Mouse (Mus musculus) limb, embryonic 12.5 days (tissue): ENCODE measurements around the gene Radil. TPM values are rescaled to one million over a fixed set of nuclear protein-coding genes. Genes with fewer than 3 reads are reported as not detected.

Experiments used
- ATAC-seq: fragments of 200-750 bp; cut with Nextera tagmentation; 2 replicates; pipeline ENCODE4 v1.8.0; 2017; ENCODE audit warnings: low read depth, moderate TSS enrichment; ENCODE audit not compliant: insufficient number of reproducible peaks, insufficient read depth, low FRiP score, low TSS enrichment
- H3K27ac ChIP-seq: fragments of 300-500 bp; sonication (generic); 2 replicates; pipeline ENCODE4 v1.5.1; 2016; ENCODE audit warnings: mild to moderate bottlenecking, moderate library complexity
- H3K27me3 ChIP-seq: fragments of 300-500 bp; sonication (generic); 2 replicates; pipeline ENCODE4 v1.6.1; 2016; ENCODE audit warnings: mild to moderate bottlenecking, moderate library complexity
- H3K36me3 ChIP-seq: fragments of 300-500 bp; sonication (generic); 2 replicates; pipeline ENCODE4 v1.6.1; 2016; ENCODE audit warnings: mild to moderate bottlenecking, moderate library complexity
- H3K4me1 ChIP-seq: fragments of 300-500 bp; sonication (generic); replicated peaks from 2 replicates; pipeline ENCODE4 v1.6.1; 2016
- H3K4me2 ChIP-seq: fragments of 300-500 bp; sonication (generic); 2 replicates; pipeline ENCODE4 v1.6.1; 2016; ENCODE audit warnings: mild to moderate bottlenecking, moderate library complexity
- H3K4me3 ChIP-seq: fragments of 300-500 bp; sonication (generic); replicated peaks from 2 replicates; pipeline ENCODE4 v1.5.1; 2016; ENCODE audit warnings: mild to moderate bottlenecking
- H3K9ac ChIP-seq: fragments of 300-500 bp; sonication (generic); replicated peaks from 2 replicates; pipeline ENCODE4 v1.6.1; 2016; ENCODE audit warnings: mild to moderate bottlenecking, moderate library complexity
- H3K9me3 ChIP-seq: fragments of 300-500 bp; sonication (generic); 2 replicates; pipeline ENCODE4 v1.6.1; 2016; ENCODE audit warnings: mild to moderate bottlenecking, moderate library complexity
- WGBS: fragments of 180-500 bp; shearing (Covaris S2); methylation state at CpG from one replicate; pipeline ENCODE4 v1.1.7; 2016; 5-methylcytosine and 5-hydroxymethylcytosine counted together
- polyA plus RNA-seq: library from polyadenylated mRNA; unstranded; fragments of >200 nt; fragmentation: Nextera tagmentation; extraction: Ambion mirVana; gene quantifications from 2 replicates; pipeline ENCODE4 v1.2.1, GENCODE M21; 2016

Radil gene
- polyA plus RNA-seq, 1 experiment from 2014 or later, result 2.8 TPM

GRCm38 (mm10) chr5:142477866-142478615 lies 72.9 kb downstream of the Radil start:
- H3K9me3 ChIP-seq, result no peaks in the 10 kb centered on the region
- H3K4me2 ChIP-seq, result no peak overlapping the region
- 89% methylated on average over 5 of the region's 5 CpGs for WGBS
- H3K4me3 ChIP-seq, result no peak overlapping the region
- ATAC-seq, result no peak
- peaks cover 7% of the 10 kb centered on the region for H3K4me1 ChIP-seq
- H3K36me3 ChIP-seq, result no peaks in the 10 kb centered on the region; the same call in none of the 2 replicates
- H3K9ac ChIP-seq, result no peak overlapping the region
- no peak overlapping the region for H3K27ac ChIP-seq
- H3K27me3 ChIP-seq, result no peaks in the 10 kb centered on the region

DNA sequence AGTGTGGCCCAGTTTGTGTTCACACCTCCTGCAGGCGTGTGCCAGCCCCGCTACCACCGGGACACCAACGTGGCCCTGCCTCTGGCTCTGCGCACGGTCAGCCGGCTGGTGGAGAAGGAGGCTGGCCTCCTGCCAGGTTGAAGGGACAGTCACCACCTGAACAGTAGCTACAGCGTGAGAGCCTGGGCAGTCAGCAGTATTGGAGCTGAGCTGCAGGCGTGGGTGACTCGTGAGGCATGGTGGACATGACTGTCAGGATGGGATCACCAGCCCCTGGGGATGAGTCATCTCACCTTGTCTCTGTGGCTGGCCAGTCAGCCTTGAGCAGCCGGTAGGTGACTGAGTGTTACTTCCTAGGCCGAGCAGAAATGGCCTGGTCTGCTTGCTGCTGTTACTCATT lies 73.6 kb downstream of the Radil start:
- Histone ChIP-seq H3K27me3 (no peaks in the 10 kb centered on the region), H3K4me1 (peaks cover 7% of the 10 kb centered on the region), H3K9ac (no peak overlapping the region), H3K36me3 (no peaks in the 10 kb centered on the region; the same call in none of the 2 replicates), H3K4me2 (no peak overlapping the region), H3K9me3 (no peaks in the 10 kb centered on the region), H3K27ac (no peak overlapping the region), H3K4me3 (no peak overlapping the region)
- WGBS, result 86% methylated on average over 12 of the region's 12 CpGs
- ATAC-seq, result no peak

GRCm38 (mm10) chr5:142475669-142476068 lies 75.2 kb downstream of the Radil start:
- H3K36me3 ChIP-seq, result peaks cover 6% of the 10 kb centered on the region
- no peak overlapping the region for H3K9ac ChIP-seq
- H3K4me2 ChIP-seq, result no peak overlapping the region
- no peaks in the 10 kb centered on the region for H3K27me3 ChIP-seq
- peaks cover 7% of the 10 kb centered on the region for H3K4me1 ChIP-seq
- ATAC-seq, result no peak
- no peak overlapping the region for H3K4me3 ChIP-seq
- no peaks in the 10 kb centered on the region for H3K9me3 ChIP-seq
- 83% methylated on average over 7 of the region's 7 CpGs for WGBS
- H3K27ac ChIP-seq, result no peak overlapping the region

GRCm38 (mm10) chr5:142473696-142474095 lies 77.2 kb downstream of the Radil start:
- whole genome bisulfite sequencing, result 79% methylated on average over 10 of the region's 10 CpGs
- Histone ChIP-seq H3K36me3 (peaks cover 25% of the 10 kb centered on the region), H3K9me3 (no peaks in the 10 kb centered on the region), H3K9ac (no peak overlapping the region; the same call in 1 of the 2 replicates), H3K27ac (no peak overlapping the region), H3K4me2 (no peak overlapping the region), H3K4me1 (no peaks in the 10 kb centered on the region), H3K4me3 (no peak overlapping the region), H3K27me3 (no peaks in the 10 kb centered on the region)
- ATAC-seq, result no peak

GRCm38 (mm10) chr5:142469796-142470195 lies 81.1 kb downstream of the Radil start:
- Histone ChIP-seq H3K4me3 (no peak overlapping the region), H3K9ac (no peak overlapping the region), H3K4me1 (peaks cover 2% of the 10 kb centered on the region), H3K27me3 (no peaks in the 10 kb centered on the region), H3K9me3 (no peaks in the 10 kb centered on the region), H3K27ac (no peak overlapping the region), H3K36me3 (peaks cover 39% of the 10 kb centered on the region), H3K4me2 (no peak overlapping the region)
- WGBS, result 91% methylated on average over 11 of the region's 11 CpGs
- ATAC-seq, result no peak

DNA sequence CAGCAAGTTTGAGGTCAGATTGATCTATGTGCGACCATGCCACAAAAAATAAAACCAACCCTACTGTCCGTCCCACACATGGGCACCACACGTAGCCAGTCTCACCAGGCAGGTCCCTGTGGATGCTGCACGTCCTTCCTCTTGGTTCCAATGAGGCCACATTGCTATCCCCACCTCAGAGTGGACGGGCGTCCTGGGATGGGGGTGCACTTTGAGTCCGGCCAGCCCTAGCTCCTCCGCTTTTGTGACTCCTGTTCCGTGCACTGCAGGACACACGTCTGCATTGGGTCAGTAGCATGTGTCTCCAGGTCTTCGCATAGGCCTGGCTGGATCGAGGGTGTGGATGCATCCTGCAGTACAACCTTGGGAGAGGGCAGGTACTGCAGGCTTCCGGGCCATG lies 82.5 kb downstream of the Radil start:
- Histone ChIP-seq H3K27ac (no peak overlapping the region), H3K36me3 (peaks cover 39% of the 10 kb centered on the region), H3K9ac (no peak overlapping the region), H3K27me3 (no peaks in the 10 kb centered on the region), H3K4me1 (peaks cover 7% of the 10 kb centered on the region), H3K9me3 (no peaks in the 10 kb centered on the region), H3K4me2 (no peak overlapping the region), H3K4me3 (no peak overlapping the region)
- 92% methylated on average over 13 of the region's 13 CpGs for WGBS
- ATAC-seq, result no peak

DNA sequence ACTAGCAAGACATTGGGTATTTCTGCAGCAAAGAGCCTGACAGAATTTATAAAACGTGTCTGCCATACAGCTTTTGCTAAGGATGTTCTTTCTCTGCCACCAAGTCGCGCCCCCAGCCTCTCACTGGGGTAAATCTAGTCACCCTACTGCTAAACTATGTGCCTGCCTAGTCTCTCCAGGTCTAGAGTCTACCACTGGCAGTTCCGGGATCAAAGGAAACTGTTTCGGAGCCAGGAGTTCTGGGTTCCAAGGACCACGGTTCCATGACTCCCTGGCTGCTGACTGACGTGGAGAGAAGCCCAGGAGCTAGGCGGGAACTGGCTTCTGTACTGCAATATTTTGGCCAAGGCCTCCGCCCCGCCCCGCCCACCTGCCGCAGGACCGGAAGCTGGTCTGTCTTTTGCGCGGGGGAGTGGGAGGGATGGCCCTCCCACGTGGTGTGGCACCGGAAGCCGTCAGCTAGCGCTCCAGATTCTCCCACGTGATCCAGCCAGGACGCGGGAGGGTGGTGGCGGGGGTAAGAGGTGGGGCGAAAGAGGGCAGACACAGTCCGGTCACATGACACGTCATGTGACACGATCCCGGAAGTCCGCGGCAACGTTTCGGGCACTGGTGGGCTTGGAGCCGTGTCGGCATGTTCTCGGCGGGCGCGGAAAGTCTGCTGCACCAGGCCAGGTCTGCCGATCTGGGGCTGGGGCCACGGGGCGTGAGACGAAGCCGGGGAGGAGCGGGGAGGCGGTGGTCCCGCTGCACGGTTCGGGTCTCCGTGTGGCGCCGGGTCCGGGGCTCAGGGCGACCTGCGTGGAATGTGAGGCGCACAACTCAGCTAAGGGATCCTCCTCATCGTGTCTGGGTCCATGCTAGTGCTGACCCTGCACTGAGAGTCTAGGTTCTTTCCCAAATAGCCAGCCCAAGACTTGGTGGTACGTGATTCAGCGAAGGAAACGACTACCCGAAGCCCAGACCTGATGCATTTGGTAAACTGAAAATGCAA lies 87.1 kb downstream of the Radil start, which contains the start of gene Ap5z1:
TSS of gene Ap5z1 (plus strand) at position 484 of the 994 bp plus-strand sequence.
- peak; percentile 79 for ATAC-seq
- Histone ChIP-seq H3K36me3 (peaks cover 40% of the 10 kb centered on the region), H3K27ac (peak within 1 kb of the TSS; percentile 79), H3K4me3 (peak within 1 kb of the TSS; percentile 83), H3K27me3 (no peaks in the 10 kb centered on the region), H3K4me2 (peak within 1 kb of the TSS; percentile 93), H3K9me3 (no peaks in the 10 kb centered on the region), H3K9ac (peak within 1 kb of the TSS; percentile 61), H3K4me1 (peaks cover 9% of the 10 kb centered on the region)
- WGBS, result 2% methylated on average over 60 of the region's 60 CpGs

DNA sequence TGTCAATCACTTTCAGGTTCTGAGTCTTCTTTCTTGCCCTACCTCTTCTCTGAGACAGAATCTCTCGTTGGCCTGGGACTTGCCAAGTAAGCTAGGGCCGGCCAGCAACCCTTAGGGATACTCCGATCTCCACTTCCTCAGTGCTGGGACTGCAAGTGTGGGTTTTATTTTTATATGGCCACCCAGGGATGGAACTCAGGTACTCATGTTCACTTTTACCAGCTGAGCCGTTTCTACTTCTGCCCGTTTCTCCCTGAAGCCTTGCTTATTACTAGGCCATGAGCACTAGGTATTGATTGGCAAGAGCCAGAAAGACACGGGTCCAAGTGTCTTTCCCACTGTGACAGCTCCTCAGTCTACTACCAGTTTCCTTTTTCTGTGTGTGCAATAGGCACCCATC lies 87.9 kb downstream of the Radil start:
- H3K9ac ChIP-seq, result no peak overlapping the region; the same call in 1 of the 2 replicates
- no peaks in the 10 kb centered on the region for H3K9me3 ChIP-seq
- H3K27ac ChIP-seq, result peak overlapping the region; percentile 79; the same call in 1 of the 2 replicates
- H3K4me2 ChIP-seq, result peak overlapping the region; percentile 93
- H3K27me3 ChIP-seq, result no peaks in the 10 kb centered on the region
- peaks cover 40% of the 10 kb centered on the region for H3K36me3 ChIP-seq
- H3K4me3 ChIP-seq, result peak overlapping the region; percentile 83; the same call in 1 of the 2 replicates
- 84% methylated on average over 6 of the region's 6 CpGs for WGBS
- no peak for ATAC-seq
- peaks cover 9% of the 10 kb centered on the region for H3K4me1 ChIP-seq

DNA sequence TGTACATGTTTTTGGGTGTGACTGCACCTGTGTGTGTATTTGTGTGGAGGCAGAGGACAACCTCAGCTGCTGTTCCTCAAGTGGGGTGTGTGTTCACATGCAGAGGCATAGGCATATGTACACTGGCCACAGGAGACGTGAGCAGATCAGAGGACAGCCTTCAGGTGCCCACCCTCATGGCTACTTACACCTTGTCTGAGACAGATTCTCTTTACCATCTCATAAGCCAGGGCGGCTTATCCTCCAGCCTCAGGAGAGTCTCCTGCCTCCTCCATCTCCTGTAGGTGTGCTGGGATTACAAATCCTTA lies 88.3 kb downstream of the Radil start:
- Histone ChIP-seq H3K4me3 (no peak overlapping the region), H3K4me1 (peaks cover 9% of the 10 kb centered on the region), H3K27me3 (no peaks in the 10 kb centered on the region), H3K9me3 (no peaks in the 10 kb centered on the region), H3K4me2 (no peak overlapping the region), H3K9ac (no peak overlapping the region), H3K27ac (no peak overlapping the region), H3K36me3 (peaks cover 40% of the 10 kb centered on the region)
- no peak for ATAC-seq
- WGBS, result 97% methylated on average over 2 of the region's 2 CpGs

DNA sequence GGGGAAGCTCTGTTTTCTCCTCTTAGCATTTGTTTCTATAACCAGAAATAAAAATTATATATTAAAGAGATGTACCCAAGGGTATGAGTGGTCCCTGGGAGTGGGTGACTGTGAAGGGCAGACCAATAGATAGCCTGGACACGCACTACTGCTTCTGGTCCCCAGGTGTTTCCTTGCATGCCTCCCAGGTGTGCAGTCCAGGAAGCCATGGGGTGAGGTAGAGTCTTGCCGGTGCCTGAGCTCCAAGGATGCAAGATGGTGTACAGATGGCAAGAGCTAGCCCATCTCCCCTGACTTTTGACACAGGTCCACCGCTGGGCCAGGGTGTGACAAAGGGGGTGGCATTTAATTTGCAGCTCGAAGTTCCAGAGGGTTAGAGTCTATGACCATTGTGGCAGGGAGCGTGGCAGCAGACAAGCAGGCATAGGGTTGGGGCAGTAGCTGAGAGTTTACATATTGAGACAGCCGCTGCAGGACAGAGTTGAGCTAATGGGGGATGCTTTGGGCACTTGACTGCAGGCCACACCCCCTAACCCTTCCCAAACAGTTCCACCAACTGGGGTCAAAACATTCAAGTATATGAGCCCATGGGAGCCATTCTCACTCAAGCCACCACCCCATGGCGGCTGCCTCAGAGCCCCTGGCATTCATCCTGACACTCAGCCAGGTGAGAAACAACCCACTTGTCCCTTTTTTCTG lies 88.8 kb downstream of the Radil start:
- WGBS, result 93% methylated on average over 7 of the region's 7 CpGs
- ATAC-seq, result no peak
- Histone ChIP-seq H3K36me3 (peaks cover 41% of the 10 kb centered on the region), H3K27ac (no peak overlapping the region), H3K4me3 (no peak overlapping the region), H3K27me3 (no peaks in the 10 kb centered on the region), H3K9ac (no peak overlapping the region), H3K9me3 (no peaks in the 10 kb centered on the region), H3K4me1 (peaks cover 9% of the 10 kb centered on the region), H3K4me2 (no peak overlapping the region)

DNA sequence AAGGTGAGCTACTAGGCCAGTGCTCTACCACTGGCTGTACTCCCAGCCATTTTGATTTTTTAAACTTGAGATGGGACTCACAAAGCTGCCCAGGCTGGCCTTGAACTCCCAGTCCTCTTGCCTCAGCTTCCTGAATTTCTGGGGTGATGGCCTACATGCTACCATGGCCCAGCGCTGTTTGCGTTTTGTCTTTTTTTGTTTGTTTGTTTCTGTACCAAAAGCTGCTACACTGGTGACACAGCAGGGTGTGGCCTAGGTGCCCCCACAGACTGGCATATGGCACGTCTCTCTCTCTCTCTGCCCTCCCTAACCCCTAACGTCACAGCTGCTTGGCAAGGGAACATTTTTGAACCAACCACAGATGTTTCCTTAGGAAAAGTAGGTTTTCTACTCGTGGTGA lies 91.1 kb downstream of the Radil start:
- Histone ChIP-seq H3K4me2 (no peak overlapping the region), H3K4me1 (peaks cover 7% of the 10 kb centered on the region), H3K9me3 (no peaks in the 10 kb centered on the region), H3K9ac (no peak overlapping the region), H3K4me3 (no peak overlapping the region), H3K27me3 (no peaks in the 10 kb centered on the region), H3K36me3 (peaks cover 64% of the 10 kb centered on the region), H3K27ac (no peak overlapping the region)
- ATAC-seq, result no peak
- 87% methylated on average over 5 of the region's 5 CpGs for WGBS
